Mouse (Mus musculus) kidney, postnatal 0 days (tissue): ENCODE results near the gene Mrps21. TPM values are rescaled to one million over a fixed set of nuclear protein-coding genes. Genes with fewer than 3 reads are reported as not detected.
A peak's percentile ranks its signal among the peaks of the same experiment; 100 is the strongest.

Source experiments
- ATAC-seq: fragments of 200-750 bp; cut with Nextera tagmentation; replicated peaks from 2 replicates; pipeline ENCODE4 v1.8.0; 2017; ENCODE audit warnings: low read depth, moderate number of reproducible peaks, moderate TSS enrichment, moderate library complexity; ENCODE audit not compliant: low FRiP score
- DNase-seq: peaks from one replicate; pipeline ENCODE4 v3.0.0-alpha.2; 2016; ENCODE audit warnings: low spot score
- H3K27ac ChIP-seq: fragments of 300-500 bp; sonication (generic); 2 replicates; pipeline ENCODE4 v1.5.1; 2014; ENCODE audit warnings: mild to moderate bottlenecking
- H3K27me3 ChIP-seq: fragments of 300-500 bp; sonication (generic); 2 replicates; pipeline ENCODE4 v1.6.1; 2014; ENCODE audit warnings: low read length, mixed read lengths; ENCODE audit not compliant: insufficient read depth
- H3K36me3 ChIP-seq: fragments of 300-500 bp; sonication (generic); 2 replicates; pipeline ENCODE4 v1.6.1; 2014; ENCODE audit warnings: low read length, mixed read lengths; ENCODE audit not compliant: insufficient read depth
- H3K4me1 ChIP-seq: fragments of 300-500 bp; sonication (generic); replicated peaks from 2 replicates; pipeline ENCODE4 v1.6.1; 2014; ENCODE audit warnings: antibody characterized with exemption, low read length, mixed read lengths; ENCODE audit not compliant: insufficient read depth
- H3K4me2 ChIP-seq: fragments of 300-500 bp; sonication (generic); 2 replicates; pipeline ENCODE4 v1.6.1; 2014; ENCODE audit warnings: mild to moderate bottlenecking, low read length, moderate library complexity, mixed read lengths
- H3K4me3 ChIP-seq: fragments of 300-500 bp; sonication (generic); replicated peaks from 2 replicates; pipeline ENCODE4 v1.5.1; 2014; ENCODE audit warnings: low read depth, low read length
- H3K9ac ChIP-seq: fragments of 300-500 bp; sonication (generic); 2 replicates; pipeline ENCODE4 v1.6.1; 2014; ENCODE audit warnings: low read depth, low read length
- H3K9me3 ChIP-seq: fragments of 300-500 bp; sonication (generic); replicated peaks from 2 replicates; pipeline ENCODE4 v1.6.1; 2016; ENCODE audit warnings: low read length, inconsistent platforms, mixed read lengths
- CTCF ChIP-seq: IDR thresholded peaks from 2 replicates; pipeline ENCODE4 v1.5.1; 2016; ENCODE audit warnings: antibody characterized with exemption, low read depth, mild to moderate bottlenecking, moderate library complexity
- WGBS: fragments of 180-500 bp; shearing (Covaris S2); extraction: QIAGEN DNeasy Blood & Tissue Kit; methylation state at CpG from one replicate; pipeline ENCODE4 v1.1.7; 2014; 5-methylcytosine and 5-hydroxymethylcytosine counted together
- polyA plus RNA-seq: library from polyadenylated mRNA; unstranded; fragments of >200 nt; fragmentation: Nextera tagmentation; extraction: Ambion mirVana; gene quantifications from 2 replicates; pipeline ENCODE4 v1.2.1, GENCODE M21; 2015

Mrps21 gene
- polyA plus RNA-seq, 1 experiment from 2014 or later = 494 TPM

- 98% methylated on average over 4 of the region's 4 CpGs for whole genome bisulfite sequencing
- no peak overlapping the region for H3K4me2 ChIP-seq
- no peak for ATAC-seq
- no peak overlapping the region for H3K9ac ChIP-seq
- no peak for TF ChIP-seq CTCF
- H3K9me3 ChIP-seq = no peaks in the 10 kb centered on the region
- no peak overlapping the region for H3K4me3 ChIP-seq
- H3K27me3 ChIP-seq = no peaks in the 10 kb centered on the region
- DNase-seq = no peak
- no peak overlapping the region for H3K27ac ChIP-seq
- peaks cover 28% of the 10 kb centered on the region for H3K36me3 ChIP-seq
- no peaks in the 10 kb centered on the region for H3K4me1 ChIP-seq
Measured at GRCm38 (mm10) chr3:95829053-95829452, 42.3 kb downstream of the Mrps21 start.

- DNase-seq (no peak), ATAC-seq (no peak)
- no peaks in the 10 kb centered on the region for H3K9me3 ChIP-seq
- no peak overlapping the region for H3K4me2 ChIP-seq
- no peak overlapping the region for H3K9ac ChIP-seq
- 60% methylated on average over 2 of the region's 2 CpGs for WGBS
- no peak for TF ChIP-seq CTCF
- no peaks in the 10 kb centered on the region for H3K4me1 ChIP-seq
- no peak overlapping the region for H3K4me3 ChIP-seq
- peaks cover 10% of the 10 kb centered on the region for H3K36me3 ChIP-seq
- no peak overlapping the region for H3K27ac ChIP-seq
- H3K27me3 ChIP-seq = no peaks in the 10 kb centered on the region
Measured at GRCm38 (mm10) chr3:95826275-95826674, 45.0 kb downstream of the Mrps21 start.

- 34% methylated on average over 10 of the region's 10 CpGs for WGBS
- Histone ChIP-seq H3K9me3 (no peaks in the 10 kb centered on the region), H3K9ac (peak overlapping the region; percentile 68), H3K27me3 (no peaks in the 10 kb centered on the region), H3K4me3 (peak overlapping the region; percentile 43), H3K4me2 (peak overlapping the region; percentile 57), H3K4me1 (0 out of 2 replicates have a peak, but pooled peaks cover 5% of the 10 kb centered on the region), H3K27ac (peak overlapping the region; percentile 100), H3K36me3 (no peaks in the 10 kb centered on the region)
- 0 out of 2 replicates have a peak, but pooled peaks have one; percentile 31 for TF ChIP-seq CTCF
- ATAC-seq (no peak), DNase-seq (no peak)
Measured at GRCm38 (mm10) chr3:95820046-95821010, 51.0 kb downstream of the Mrps21 start.

GRCm38 (mm10) chr3:95819351-95819985, 51.9 kb downstream of the Mrps21 start:
- no peak; the same call in 1 of the 2 replicates for TF ChIP-seq CTCF
- Histone ChIP-seq H3K4me1 (0 out of 2 replicates have a peak, but pooled peaks cover 5% of the 10 kb centered on the region), H3K9me3 (no peaks in the 10 kb centered on the region), H3K9ac (peak overlapping the region; percentile 98), H3K4me2 (peak overlapping the region; percentile 57), H3K36me3 (no peaks in the 10 kb centered on the region), H3K27ac (peak overlapping the region; percentile 100), H3K27me3 (no peaks in the 10 kb centered on the region), H3K4me3 (peak overlapping the region; percentile 83)
- peak; percentile 100 for DNase-seq
- peak; percentile 94 for ATAC-seq
- under 1% methylated on average over 49 of the region's 49 CpGs for WGBS

GRCm38 (mm10) chr3:95818571-95819288, 52.6 kb downstream of the Mrps21 start, which contains the start of gene Rprd2:
Gene Rprd2 (minus strand): TSS chr3:95818863.
- no peaks in the 10 kb centered on the region for H3K36me3 ChIP-seq
- H3K9me3 ChIP-seq = no peaks in the 10 kb centered on the region
- H3K27me3 ChIP-seq = no peaks in the 10 kb centered on the region
- H3K4me2 ChIP-seq = peak within 1 kb of the TSS; percentile 68
- TF ChIP-seq CTCF = no peak
- WGBS = under 1% methylated on average over 60 of the region's 60 CpGs
- 0 out of 2 replicates have a peak, but pooled peaks cover 5% of the 10 kb centered on the region for H3K4me1 ChIP-seq
- DNase-seq (peak; percentile 88), ATAC-seq (peak; percentile 55)
- peak within 1 kb of the TSS; percentile 100 for H3K27ac ChIP-seq
- H3K4me3 ChIP-seq = peak within 1 kb of the TSS; percentile 83
- peak within 1 kb of the TSS; percentile 98 for H3K9ac ChIP-seq

- Histone ChIP-seq H3K36me3 (no peaks in the 10 kb centered on the region), H3K27ac (peak overlapping the region; percentile 100), H3K4me1 (0 out of 2 replicates have a peak, but pooled peaks cover 5% of the 10 kb centered on the region), H3K9ac (peak overlapping the region; percentile 98), H3K9me3 (no peaks in the 10 kb centered on the region), H3K27me3 (no peaks in the 10 kb centered on the region), H3K4me2 (peak overlapping the region; percentile 68), H3K4me3 (peak overlapping the region; percentile 83)
- DNase-seq (peak; percentile 88), ATAC-seq (0 out of 2 replicates have a peak, but pooled peaks have one; percentile 2)
- no peak for TF ChIP-seq CTCF
- WGBS = under 1% methylated on average over 21 of the region's 21 CpGs
Measured at GRCm38 (mm10) chr3:95818026-95818511, 53.2 kb downstream of the Mrps21 start.
